Mouse (Mus musculus) lung, postnatal 36 days (tissue): ENCODE results near the gene Wdr18.

ENCODE experiments used
- DNase-seq: peaks from one replicate; pipeline ENCODE4 v3.0.0; 2022; ENCODE audit warnings: mixed read lengths

Gene Wdr18

GRCm38 (mm10) chr10:79997819-79998218 lies 37.9 kb downstream of the Wdr18 start:
- DNase-seq, result peak; percentile 43

- no peak for DNase-seq
These were observed 42.0 kb downstream of the Wdr18 start for GRCm38 (mm10) chr10:80001945-80002344.

- DNase-seq, result no peak
These were observed 42.9 kb downstream of the Wdr18 start for GRCm38 (mm10) chr10:80002829-80003228.

GRCm38 (mm10) chr10:80003374-80004232 lies 43.7 kb downstream of the Wdr18 start:
- DNase-seq, result peak; percentile 54

GRCm38 (mm10) chr10:80004233-80004705 lies 44.3 kb downstream of the Wdr18 start:
- DNase-seq, result no peak

GRCm38 (mm10) chr10:80011740-80012139 lies 51.8 kb downstream of the Wdr18 start:
- DNase-seq, result no peak

- DNase-seq, result no peak
These were observed 53.7 kb downstream of the Wdr18 start for GRCm38 (mm10) chr10:80013609-80014008.

- peak; percentile 85 for DNase-seq
These were observed 54.7 kb downstream of the Wdr18 start for GRCm38 (mm10) chr10:80014484-80015290.

- peak; percentile 84 for DNase-seq
These were observed 55.6 kb downstream of the Wdr18 start for GRCm38 (mm10) chr10:80015583-80015982.

GRCm38 (mm10) chr10:80016511-80016910 lies 56.6 kb downstream of the Wdr18 start, which contains the start of gene Arhgap45:
Arhgap45 (plus strand) TSS chr10:80016653.
- peak; percentile 88 for DNase-seq

GRCm38 (mm10) chr10:80016931-80017330 lies 57.0 kb downstream of the Wdr18 start:
- no peak for DNase-seq

GRCm38 (mm10) chr10:80017361-80017760 lies 57.4 kb downstream of the Wdr18 start:
- DNase-seq, result peak; percentile 89

- no peak for DNase-seq
These were observed 57.8 kb downstream of the Wdr18 start for GRCm38 (mm10) chr10:80017771-80018170.

- DNase-seq, result peak; percentile 80
These were observed 58.9 kb downstream of the Wdr18 start for GRCm38 (mm10) chr10:80018739-80019297.

GRCm38 (mm10) chr10:80019471-80020131 lies 59.6 kb downstream of the Wdr18 start:
- no peak for DNase-seq
